Comparison of ENCODE assay signal across 25 mouse cellular contexts in the genomic region with DNA sequence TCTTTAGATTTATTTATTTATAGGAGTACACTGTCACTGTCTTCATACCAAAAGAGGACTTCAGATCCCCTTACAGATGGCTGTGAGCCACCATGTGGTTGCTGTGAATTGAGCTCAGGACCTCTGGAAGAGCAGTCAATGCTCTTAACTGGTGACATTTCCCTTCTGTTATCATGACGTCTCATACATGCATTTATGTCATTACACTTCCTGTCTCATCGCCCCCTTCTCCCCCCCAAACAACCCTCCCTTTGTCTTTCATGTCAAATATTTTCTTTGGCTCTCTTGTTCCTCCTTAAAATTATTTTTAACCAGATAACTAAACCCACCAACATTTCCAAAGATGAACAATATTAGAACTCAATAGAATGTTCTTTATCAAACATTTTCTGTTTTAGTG. TPM values are rescaled to one million over a fixed set of nuclear protein-coding genes. Genes with fewer than 3 reads are reported as not detected.
DNase-seq lines count a peak whose midpoint lies in the region; TF ChIP-seq lines count a peak whose summit lies in the region.
"Had no signal": no experiment of that assay in that cellular context is flagged by ENCODE, and none has a peak within 500 bp of the region (broad histone marks: within the 10 kb centered on the region; RNA-seq: fewer than 3 reads in every experiment).

No protein-coding gene starts in this region.

- peaks cover 6% of the 10 kb centered on the region for H3K79me2 ChIP-seq in MEL (ENCODE audit: control insufficient read depth, insufficient read depth, low read length, poor library complexity)

- H3K27ac ChIP-seq in MEL (ENCODE audit: control insufficient read depth, low read depth, low read length): no peak overlapping the region
- H3K27ac ChIP-seq: embryonic facial prominence, embryonic 10.5 days; embryonic facial prominence, embryonic 12.5 days; forebrain, embryonic 13.5 days; forebrain, embryonic 15.5 days had no signal

- TF ChIP-seq CTCF in MEL (IDR thresholded peaks at IDR 0.05 in 2 of 3, conservative IDR thresholded peaks at IDR 0.05 in 1 of 3; ENCODE audit: control insufficient read depth in 1 of 3, insufficient read depth in 1 of 3, low read depth in 2 of 3, low read length in 3 of 3, poor library complexity in 1 of 3, severe bottlenecking in 1 of 3): no peak

- peak; percentile 50 for DNase-seq in heart, adult 11 months
- DNase-seq in heart, postnatal 4 days: no peak
- DNase-seq in kidney, postnatal 10 days: peak; percentile 22
- DNase-seq in kidney, postnatal 14 days: no peak
- no peak for DNase-seq in MEL (ENCODE audit: low read depth, low spot score)
- DNase-seq: adrenal gland, adult 8-10 months; adrenal gland, postnatal 14 days; adrenal gland, postnatal 36 days; B cell, adult 2 months; cerebellum, adult 11-12 months; cerebellum, adult 2 months; cerebellum, adult 9-10 months; cerebellum, postnatal 10 days; cerebellum, postnatal 25 days; forebrain, postnatal 0 days had no signal

- TF ChIP-seq POLR2A in MEL (IDR thresholded peaks at IDR 0.05; ENCODE audit: control insufficient read depth in 1 of 2, insufficient read depth in 1 of 2, low read depth in 1 of 2, low read length in 2 of 2, poor library complexity in 1 of 2): no peak

- no peak overlapping the region for H3K4me3 ChIP-seq in MEL (ENCODE audit: control insufficient read depth in 1 of 2, insufficient read depth in 1 of 2, low read depth in 2 of 2, low read length in 2 of 2)
- H3K4me3 ChIP-seq: embryonic facial prominence, embryonic 10.5 days; embryonic facial prominence, embryonic 12.5 days; forebrain, embryonic 13.5 days; forebrain, embryonic 15.5 days had no signal

- no peaks in the 10 kb centered on the region for H3K4me1 ChIP-seq in MEL (ENCODE audit: control insufficient read depth in 1 of 2, insufficient read depth in 2 of 2, low read length in 2 of 2)

- no peaks in the 10 kb centered on the region for H3K27me3 ChIP-seq in MEL (ENCODE audit: control insufficient read depth in 1 of 2, insufficient read depth in 2 of 2, low read length in 2 of 2)
- H3K27me3 ChIP-seq: CH12.LX; embryonic facial prominence, embryonic 12.5 days; forebrain, embryonic 13.5 days; forebrain, embryonic 15.5 days had no signal

- no peak overlapping the region for H3K9ac ChIP-seq in MEL (ENCODE audit: control insufficient read depth, low read depth, low read length, poor library complexity, severe bottlenecking)
- H3K9ac ChIP-seq: embryonic facial prominence, embryonic 12.5 days; forebrain, embryonic 13.5 days; forebrain, embryonic 15.5 days; forebrain, postnatal 0 days had no signal

- TF ChIP-seq RAD21 in MEL (IDR thresholded peaks at IDR 0.05; ENCODE audit: low read depth, low read length): no peak

- H3K36me3 ChIP-seq in MEL (ENCODE audit: control insufficient read depth in 1 of 2, insufficient read depth in 2 of 2, low read length in 2 of 2): peaks cover 5 to 9% of the 10 kb centered on the region in 2 experiments

- H3K9me3 ChIP-seq in MEL (replicated peaks; ENCODE audit: insufficient read depth, low read length): no peaks in the 10 kb centered on the region
- H3K9me3 ChIP-seq: embryonic facial prominence, embryonic 10.5 days; embryonic facial prominence, embryonic 12.5 days; forebrain, embryonic 13.5 days; forebrain, embryonic 15.5 days; G1E had no signal

- TF ChIP-seq EP300 in MEL (IDR thresholded peaks at IDR 0.05; ENCODE audit: low read depth in 1 of 2, low read length in 2 of 2): peak in 1 of 2 experiments; percentile 15; a peak in 1 of 4 replicates

TF ChIP-seq in MEL, 35 proteins besides CTCF, POLR2A, EP300 and RAD21:
- TF ChIP-seq UBTF (IDR thresholded peaks at IDR 0.05; ENCODE audit: borderline replicate concordance, insufficient read depth, low read depth, low read length) (no peak), ETS1 (IDR thresholded peaks at IDR 0.05; ENCODE audit: low read depth, low read length) (peak; percentile 55), MXI1 (IDR thresholded peaks at IDR 0.05; ENCODE audit: low read depth, low read length) (0 out of 2 replicates have a peak, but pooled peaks have one; percentile 33)

RNA-seq across cellular contexts. Expression of a gene that starts 4.5 kb away (rescaled TPM):
- 100 to 1,000 TPM; 738 to 766 TPM for total RNA-seq in heart, postnatal 4 days (2021)
- total RNA-seq in MEL (2012; rRNA removed): 1,577 and 1,612 TPM in 2 replicates
- polyA plus RNA-seq in MEL (2012; ENCODE audit: insufficient read depth in 1 of 2, insufficient read length in 2 of 2, low read depth in 1 of 2, low replicate concordance in 2 of 2, missing spikeins in 1 of 2): 1,000 to 10,000 TPM in 1 of 2 experiments, 100 to 1,000 TPM in 1; 202 to 1,039 TPM

RNA-seq across cellular contexts. Expression of a gene that starts 15.9 kb away (rescaled TPM):
- 10 to 100 TPM; 30.0 to 31.1 TPM for total RNA-seq in heart, postnatal 4 days (2021)
- total RNA-seq in MEL (2012; rRNA removed): 59.6 and 74.0 TPM in 2 replicates
- 10 to 100 TPM in 1 of 2 experiments, not detected in 1; 71.5 TPM for polyA plus RNA-seq in MEL (2012; ENCODE audit: insufficient read depth in 1 of 2, insufficient read length in 2 of 2, low read depth in 1 of 2, low replicate concordance in 2 of 2, missing spikeins in 1 of 2)

RNA-seq across cellular contexts. Expression of a gene that starts 23.4 kb away (rescaled TPM):
- not detected for total RNA-seq in heart, postnatal 4 days (2021)
- total RNA-seq in MEL (2012; rRNA removed): not detected in 2 replicates
- under 1 TPM in 1 of 2 experiments, not detected in 1; 0.15 TPM for polyA plus RNA-seq in MEL (2012; ENCODE audit: insufficient read depth in 1 of 2, insufficient read length in 2 of 2, low read depth in 1 of 2, low replicate concordance in 2 of 2, missing spikeins in 1 of 2)
- total RNA-seq: adrenal gland, adult 18-20 months; forebrain, postnatal 0 days had no signal
- polyA plus RNA-seq: CD4-positive, CD25-positive, alpha-beta regulatory T cell, adult 4 months; cerebellum, adult 2 months; cortical plate, adult 2 months; embryonic facial prominence, embryonic 10.5 days; embryonic facial prominence, embryonic 12.5 days; forebrain, embryonic 11.5 days; forebrain, embryonic 13.5 days; forebrain, embryonic 15.5 days; forebrain, postnatal 0 days; G1E had no signal

RNA-seq across cellular contexts. Expression of a gene that starts 27.9 kb away (rescaled TPM):
- 100 to 1,000 TPM; 125 to 132 TPM for total RNA-seq in heart, postnatal 4 days (2021)
- total RNA-seq in MEL (2012; rRNA removed): 233 and 240 TPM in 2 replicates
- 100 to 1,000 TPM; 216 to 627 TPM for polyA plus RNA-seq in MEL (2012; ENCODE audit: insufficient read depth in 1 of 2, insufficient read length in 2 of 2, low read depth in 1 of 2, low replicate concordance in 2 of 2, missing spikeins in 1 of 2)

RNA-seq across cellular contexts. Expression of a gene that starts 52.2 kb away (rescaled TPM):
- 1,000 to 10,000 TPM; 6,416 to 6,613 TPM for total RNA-seq in heart, postnatal 4 days (2021)
- 2,164 and 2,193 TPM in 2 replicates for total RNA-seq in MEL (2012; rRNA removed)
- polyA plus RNA-seq in MEL (2012; ENCODE audit: insufficient read depth in 1 of 2, insufficient read length in 2 of 2, low read depth in 1 of 2, low replicate concordance in 2 of 2, missing spikeins in 1 of 2): 1,000 to 10,000 TPM in 1 of 2 experiments, 100 to 1,000 TPM in 1; 545 to 2,318 TPM

Comparison
In these comparisons a context has a peak if more than half of its experiments do, and no peak if none do; other contexts are left out.
1. DNase-seq: peak in heart, adult 11 months (single experiment) and kidney, postnatal 10 days (single experiment); none in heart, postnatal 4 days (single experiment), kidney, postnatal 14 days (single experiment) and MEL (single experiment).